In the genomic region with DNA sequence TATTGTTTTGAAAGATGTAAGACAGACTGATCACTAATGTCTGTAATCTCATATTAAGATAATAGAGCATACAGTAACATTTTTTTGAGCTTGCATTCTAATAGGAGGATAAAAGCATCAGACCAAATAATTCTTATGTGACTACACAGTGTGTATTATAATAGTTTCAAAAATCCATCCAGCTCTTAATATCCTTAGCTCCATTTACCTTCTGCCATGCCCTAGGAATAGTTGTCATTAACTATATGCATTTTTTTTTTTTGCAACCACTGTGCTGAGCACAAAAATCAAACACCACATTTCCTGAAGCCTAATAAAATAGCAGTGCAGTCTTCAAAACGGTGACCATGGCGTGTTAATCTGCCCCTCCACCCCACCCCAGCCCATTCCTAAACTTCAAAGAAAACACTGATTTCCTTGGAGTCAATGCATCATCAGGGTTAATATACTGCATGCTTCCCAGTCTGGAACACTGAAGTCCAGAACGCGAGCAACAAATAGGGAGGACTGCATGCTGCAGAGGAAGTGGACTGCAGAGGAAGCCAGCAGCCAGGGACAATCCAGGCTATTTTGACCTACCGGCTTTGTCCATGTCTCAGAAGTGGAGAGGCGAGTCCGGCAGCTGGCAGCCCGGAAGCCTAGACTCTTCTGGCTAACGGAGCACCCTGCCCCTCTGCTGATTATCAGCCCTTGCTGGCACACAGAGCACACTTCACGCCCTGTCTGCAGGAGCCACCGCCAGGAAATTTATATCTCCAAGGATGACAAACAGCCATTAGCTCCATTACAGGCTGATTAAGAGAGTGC, we compare ENCODE assay signal across 10 mouse cellular contexts.
DNase-seq lines count a peak whose midpoint lies in the region; ATAC-seq and TF ChIP-seq lines count a peak whose summit lies in the region.
"Had no signal": no experiment of that assay in that cellular context is flagged by ENCODE, and none has a peak within 500 bp of the region (broad histone marks: within the 10 kb centered on the region; RNA-seq: fewer than 3 reads in every experiment).

No protein-coding gene starts in this region.

- no peaks in the 10 kb centered on the region for H3K27me3 ChIP-seq in heart, embryonic 16.5 days (ENCODE audit: control insufficient read depth, insufficient read depth, low read length)

- peak overlapping the region; percentile 57 for H3K27ac ChIP-seq in layer of hippocampus, adult 2 months
- peak overlapping the region; percentile 88 for H3K27ac ChIP-seq in heart, embryonic 16.5 days (ENCODE audit: low read length)

- no peak for TF ChIP-seq CTCF in layer of hippocampus, adult 2 months (conservative IDR thresholded peaks at IDR 0.05)

- WGBS in heart, embryonic 16.5 days: 7% methylated on average over 11 of the region's 11 CpGs

- H3K4me1 ChIP-seq in heart, embryonic 16.5 days (ENCODE audit: control insufficient read depth, insufficient read depth, low read length): peaks cover 18% of the 10 kb centered on the region

- H3K9ac ChIP-seq in heart, embryonic 16.5 days (ENCODE audit: low read length): peak overlapping the region; percentile 67

- H3K36me3 ChIP-seq in heart, embryonic 16.5 days (ENCODE audit: control insufficient read depth, insufficient read depth): no peaks in the 10 kb centered on the region

- peak overlapping the region; percentile 68 for H3K4me2 ChIP-seq in heart, embryonic 16.5 days (ENCODE audit: low read depth, low read length)

- peak; percentile 85 for ATAC-seq in heart, embryonic 16.5 days (replicated peaks; ENCODE audit: extremely low read depth, insufficient read depth, low FRiP score)

- no peak for DNase-seq in layer of hippocampus, adult 2 months (ENCODE audit: low spot score in 2 of 2)
- DNase-seq in layer of hippocampus, adult 9-10 months (ENCODE audit: low spot score): no peak
- DNase-seq in embryo, embryonic 9.5 days (ENCODE audit: extremely low spot score): peak; percentile 37
- DNase-seq in kidney, postnatal 14 days: peak; percentile 40
- DNase-seq in lung, postnatal 10 days: peak; percentile 59
- DNase-seq in retina, postnatal 1 day: peak; percentile 84
- no peak for DNase-seq in thymus, postnatal 14 days

- H3K9me3 ChIP-seq in heart, embryonic 16.5 days (replicated peaks; ENCODE audit: control insufficient read depth, low read length): no peaks in the 10 kb centered on the region

- peak overlapping the region; percentile 51 for H3K4me3 ChIP-seq in layer of hippocampus, adult 2 months
- peak overlapping the region; percentile 47 for H3K4me3 ChIP-seq in heart, embryonic 16.5 days (ENCODE audit: low read length)
- H3K4me3 ChIP-seq: erythroblast, embryonic 14.5 days; myocyte had no signal

Comparison
In these comparisons a context has a peak if more than half of its experiments do, and no peak if none do; other contexts are left out.
1. DNase-seq: peak in embryo, embryonic 9.5 days (single experiment), kidney, postnatal 14 days (single experiment), lung, postnatal 10 days (single experiment) and retina, postnatal 1 day (single experiment); none in layer of hippocampus, adult 2 months (0 of 2), layer of hippocampus, adult 9-10 months (single experiment) and thymus, postnatal 14 days (single experiment).